Mouse (Mus musculus) megakaryocyte, adult 5-6 weeks (primary cell): ENCODE results near the gene Arhgef26. TPM values are rescaled to one million over a fixed set of nuclear protein-coding genes. Genes with fewer than 3 reads are reported as not detected.

Source experiments
- ATAC-seq: 2 replicates; pipeline ENCODE4 v1.8.0; 2016; ENCODE audit warnings: mild to moderate bottlenecking, inconsistent platforms; ENCODE audit not compliant: poor library complexity, severe bottlenecking
- total RNA-seq, 2 experiments: library from RNA; stranded (forward) in 1 of 2; stranded (reverse) in 1 of 2; fragments of 153-499, 151-499 nt in 1 of 2; fragments of 221-1000, 200-1000 nt in 1 of 2; gene quantifications; 2 replicates each; pipeline versions ENCODE4 v1.2.3 to v1.2.4; 2015 to 2017

Gene Arhgef26
- total RNA-seq, 2 experiments from 2014 or later, result 0.07 TPM; not detected in 1

- ATAC-seq, result no peak
Observed at GRCm38 (mm10) chr3:62379946-62380345, 41.8 kb downstream of the Arhgef26 start.

GRCm38 (mm10) chr3:62380420-62380819 is 42.3 kb downstream of the Arhgef26 start:
- no peak for ATAC-seq

GRCm38 (mm10) chr3:62382853-62383252 is 44.7 kb downstream of the Arhgef26 start:
- ATAC-seq, result no peak

GRCm38 (mm10) chr3:62392636-62393035 is 54.5 kb downstream of the Arhgef26 start:
- no peak for ATAC-seq

GRCm38 (mm10) chr3:62394284-62394683 is 56.1 kb downstream of the Arhgef26 start:
- ATAC-seq, result no peak

GRCm38 (mm10) chr3:62395368-62395767 is 57.2 kb downstream of the Arhgef26 start:
- ATAC-seq, result no peak

GRCm38 (mm10) chr3:62396109-62396508 is 58.0 kb downstream of the Arhgef26 start:
- ATAC-seq, result no peak

- ATAC-seq, result no peak
Observed at GRCm38 (mm10) chr3:62398094-62398493, 60.0 kb downstream of the Arhgef26 start.

- ATAC-seq, result no peak
Observed at GRCm38 (mm10) chr3:62399826-62400746, 61.9 kb downstream of the Arhgef26 start.

- no peak for ATAC-seq
Observed at GRCm38 (mm10) chr3:62402466-62402865, 64.3 kb downstream of the Arhgef26 start.

- ATAC-seq, result no peak
Observed at GRCm38 (mm10) chr3:62404477-62405246, 66.5 kb downstream of the Arhgef26 start.

- no peak for ATAC-seq
Observed at GRCm38 (mm10) chr3:62409555-62410182, 71.5 kb downstream of the Arhgef26 start.

GRCm38 (mm10) chr3:62410491-62410890 is 72.3 kb downstream of the Arhgef26 start:
- no peak for ATAC-seq

GRCm38 (mm10) chr3:62412704-62413103 is 74.6 kb downstream of the Arhgef26 start:
- ATAC-seq, result no peak

GRCm38 (mm10) chr3:62414926-62415325 is 76.8 kb downstream of the Arhgef26 start:
- ATAC-seq, result no peak

GRCm38 (mm10) chr3:62417458-62417857 is 79.3 kb downstream of the Arhgef26 start:
- ATAC-seq, result no peak

GRCm38 (mm10) chr3:62418387-62419138 is 80.4 kb downstream of the Arhgef26 start:
- ATAC-seq, result no peak

- ATAC-seq, result no peak
Observed at GRCm38 (mm10) chr3:62433675-62434074, 95.5 kb downstream of the Arhgef26 start.

- no peak for ATAC-seq
Observed at GRCm38 (mm10) chr3:62435923-62436322, 97.8 kb downstream of the Arhgef26 start.

- ATAC-seq, result no peak
Observed at GRCm38 (mm10) chr3:62440431-62440969, 102.4 kb downstream of the Arhgef26 start.
